Mouse (Mus musculus) kidney, adult 2 months (tissue): Measurements from ENCODE around the gene Hist1h2bn.

ENCODE experiments used
- CTCF ChIP-seq: fragments of 200-500 bp; conservative IDR thresholded peaks from 2 replicates; pipeline ENCODE4 v1.5.1; 2011; ENCODE audit warnings: low read depth, mild to moderate bottlenecking, control low read depth, low read length, moderate library complexity, mixed read lengths; ENCODE audit not compliant: insufficient read depth, insufficient read length
- POLR2A ChIP-seq: fragments of 200-500 bp; IDR thresholded peaks from one replicate; pipeline ENCODE4 v1.6.1; 2011; ENCODE audit warnings: low read depth, low read length, control low read depth

DNA sequence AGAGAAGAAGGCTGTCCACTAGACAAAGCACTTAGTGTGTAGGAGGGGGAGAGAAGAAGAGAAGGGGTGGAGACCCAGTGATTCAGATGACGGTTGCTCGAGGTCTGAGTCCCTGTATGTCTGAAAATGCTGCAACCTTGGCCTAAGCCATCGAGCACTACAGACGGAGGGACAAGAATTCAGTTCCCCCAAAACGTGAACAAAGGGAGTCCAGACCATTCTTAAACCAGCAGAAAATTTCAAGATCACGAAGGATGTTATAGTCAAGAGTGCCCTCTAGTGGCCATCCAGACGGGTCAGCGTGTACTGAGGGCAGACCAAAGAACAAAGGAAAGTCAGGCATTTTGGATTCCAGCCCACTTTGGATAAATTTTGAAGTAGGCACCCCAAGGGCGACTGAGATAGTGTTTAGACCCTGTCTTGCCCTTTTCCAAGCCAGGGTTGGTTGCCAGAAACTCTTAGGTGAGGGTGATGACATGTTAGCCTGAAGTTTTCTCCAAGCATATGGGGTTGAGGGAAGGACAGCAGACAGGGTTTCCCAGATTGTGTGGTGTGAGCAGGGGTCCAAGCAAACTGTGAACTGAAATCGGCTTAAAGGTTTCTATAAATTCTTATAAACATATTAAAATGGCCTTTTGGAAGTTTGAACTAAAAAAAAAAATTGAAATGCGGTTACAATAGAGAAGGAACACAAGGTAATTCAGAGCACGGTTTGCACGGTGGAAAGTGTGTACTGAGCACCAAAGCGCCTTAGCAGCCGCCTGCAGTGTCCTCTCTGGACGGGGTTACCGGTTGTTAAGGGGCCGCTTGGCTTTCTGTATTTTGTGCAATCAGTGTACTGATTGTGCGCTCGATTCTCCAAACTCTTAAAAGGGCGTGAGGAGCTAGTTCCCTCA is 19.7 kb upstream of the Hist1h2bn start:
- TF ChIP-seq CTCF: peak; percentile 89
- no peak for TF ChIP-seq POLR2A
